Mouse (Mus musculus): ENCODE measurements around the gene Ccdc110. TPM values are rescaled to one million over a fixed set of nuclear protein-coding genes. Genes with fewer than 3 reads are reported as not detected.

The Ccdc110 gene
- not detected in 2 replicates for polyA plus RNA-seq (2012; ENCODE audit: insufficient read depth, insufficient read length, missing spikeins)

DNA sequence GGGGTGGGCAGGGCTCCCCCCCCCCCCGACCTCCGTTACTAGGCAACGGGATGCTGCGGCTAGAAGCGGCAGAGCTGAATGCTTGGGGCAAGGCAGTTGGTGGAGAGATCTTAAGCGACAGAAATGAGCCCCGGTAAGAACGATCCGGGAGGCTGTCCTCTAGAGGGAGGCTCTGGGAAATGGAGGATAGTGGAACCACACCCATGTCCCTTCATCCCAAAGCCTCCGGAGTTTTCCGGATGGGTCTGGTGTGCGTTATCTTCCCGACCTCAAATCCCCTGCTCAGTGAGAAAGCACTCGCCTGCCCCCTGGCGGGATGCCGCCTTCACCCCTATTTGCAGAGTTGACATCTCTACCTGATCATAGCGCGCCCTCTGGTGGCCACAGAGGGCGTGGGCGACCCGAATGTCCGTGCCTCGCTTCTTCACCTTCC is at the start of gene Ccdc110:
Gene Ccdc110 (plus strand): TSS at position 38 of the 433 bp plus-strand sequence.
- Histone ChIP-seq H3K4me3 (ENCODE audit: insufficient read depth, low read length) (no peak within 1 kb of the TSS), H3K4me1 (ENCODE audit: control insufficient read depth, insufficient read depth, low read length) (no peaks in the 10 kb centered on the region), H3K27ac (ENCODE audit: insufficient read depth, low read depth, low read length) (no peak within 1 kb of the TSS)
- TF ChIP-seq POLR2A (IDR thresholded peaks at IDR 0.05; ENCODE audit: borderline replicate concordance, low read depth, low read length), result no peak
- TF ChIP-seq CTCF (IDR thresholded peaks at IDR 0.05; ENCODE audit: low read depth, low read length), result peak; percentile 100

DNA sequence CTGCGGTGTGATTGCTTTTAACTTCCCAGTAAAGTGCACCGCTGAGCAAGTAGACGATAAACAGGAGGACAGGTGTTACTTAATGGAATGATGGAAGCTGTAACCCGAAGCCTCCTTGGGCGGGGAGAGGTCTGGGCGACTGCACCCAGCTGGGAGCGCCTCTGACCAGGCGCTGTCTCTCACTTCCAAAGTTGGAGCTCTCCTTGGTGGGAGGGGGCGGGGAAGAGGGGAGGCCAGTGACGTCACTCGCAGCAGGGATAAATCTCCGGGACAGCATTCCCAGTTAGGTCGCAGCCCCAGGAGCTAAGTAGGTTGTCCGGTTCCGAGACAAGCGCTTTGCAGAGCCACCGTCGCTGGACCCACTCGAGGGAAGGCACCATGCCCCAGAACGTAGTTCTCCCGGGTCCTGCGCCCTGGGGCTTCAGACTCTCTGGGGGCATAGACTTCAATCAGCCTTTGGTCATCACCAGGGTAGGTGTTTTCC is 49.2 kb upstream of the Ccdc110 start, which contains the start of gene Pdlim3:
Gene Pdlim3 (plus strand): TSS at position 260 of the 484 bp plus-strand sequence.
- Histone ChIP-seq H3K27ac (ENCODE audit: insufficient read depth, low read depth, low read length) (no peak within 1 kb of the TSS), H3K4me3 (ENCODE audit: insufficient read depth, low read length) (peak within 1 kb of the TSS; percentile 42), H3K4me1 (ENCODE audit: control insufficient read depth, insufficient read depth, low read length) (0 out of 2 replicates have a peak, but pooled peaks cover 2% of the 10 kb centered on the region)
- TF ChIP-seq CTCF (IDR thresholded peaks at IDR 0.05; ENCODE audit: low read depth, low read length) (no peak), POLR2A (IDR thresholded peaks at IDR 0.05; ENCODE audit: borderline replicate concordance, low read depth, low read length) (no peak)

- Histone ChIP-seq H3K4me3 (ENCODE audit: insufficient read depth, low read length) (no peak overlapping the region), H3K4me1 (ENCODE audit: control insufficient read depth, insufficient read depth, low read length) (no peaks in the 10 kb centered on the region), H3K27ac (ENCODE audit: insufficient read depth, low read depth, low read length) (no peak overlapping the region)
- TF ChIP-seq POLR2A (IDR thresholded peaks at IDR 0.05; ENCODE audit: borderline replicate concordance, low read depth, low read length), result no peak
- no peak for TF ChIP-seq CTCF (IDR thresholded peaks at IDR 0.05; ENCODE audit: low read depth, low read length)
Observed at GRCm38 (mm10) chr8:45885775-45886174, 48.6 kb upstream of the Ccdc110 start.

GRCm38 (mm10) chr8:45889737-45890136 is 44.7 kb upstream of the Ccdc110 start:
- no peak overlapping the region for H3K4me3 ChIP-seq (ENCODE audit: insufficient read depth, low read length)

GRCm38 (mm10) chr8:45896590-45896989 is 37.8 kb upstream of the Ccdc110 start:
- no peak overlapping the region for H3K4me3 ChIP-seq (ENCODE audit: insufficient read depth, low read length)
- H3K27ac ChIP-seq (ENCODE audit: insufficient read depth, low read depth, low read length), result no peak overlapping the region
- peaks cover 5% of the 10 kb centered on the region for H3K4me1 ChIP-seq (ENCODE audit: control insufficient read depth, insufficient read depth, low read length)
- no peak for TF ChIP-seq CTCF (IDR thresholded peaks at IDR 0.05; ENCODE audit: low read depth, low read length)
- no peak for TF ChIP-seq POLR2A (IDR thresholded peaks at IDR 0.05; ENCODE audit: borderline replicate concordance, low read depth, low read length)

More at GRCm38 (mm10) chr8:45889737-45890136, 44.7 kb upstream of the Ccdc110 start:
- H3K27ac ChIP-seq (ENCODE audit: insufficient read depth, low read depth, low read length), result no peak overlapping the region
- TF ChIP-seq POLR2A (IDR thresholded peaks at IDR 0.05; ENCODE audit: borderline replicate concordance, low read depth, low read length) (no peak), CTCF (IDR thresholded peaks at IDR 0.05; ENCODE audit: low read depth, low read length) (no peak)
- H3K4me1 ChIP-seq (ENCODE audit: control insufficient read depth, insufficient read depth, low read length), result no peaks in the 10 kb centered on the region

DNA sequence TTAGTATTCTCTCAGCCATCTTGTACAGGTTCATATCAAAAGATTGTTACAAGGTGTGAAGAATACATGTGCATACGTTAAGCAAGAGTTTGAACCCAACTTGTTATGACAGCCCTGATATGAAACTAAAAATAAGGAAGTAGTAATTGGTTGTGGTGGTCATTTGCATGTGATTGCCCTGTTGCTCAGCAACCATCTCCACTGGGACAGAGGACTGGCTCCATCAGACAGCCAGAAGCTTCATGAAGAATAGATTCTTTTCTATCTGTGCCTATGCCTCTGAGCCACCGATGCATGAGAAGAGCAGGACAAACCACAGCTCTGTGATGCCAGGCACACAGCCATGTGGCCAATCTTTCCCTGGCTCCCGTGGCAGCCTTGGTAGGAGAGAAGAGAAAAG is 34.6 kb upstream of the Ccdc110 start:
- Histone ChIP-seq H3K27ac (ENCODE audit: insufficient read depth, low read depth, low read length) (no peak overlapping the region), H3K4me3 (ENCODE audit: insufficient read depth, low read length) (no peak overlapping the region)

DNA sequence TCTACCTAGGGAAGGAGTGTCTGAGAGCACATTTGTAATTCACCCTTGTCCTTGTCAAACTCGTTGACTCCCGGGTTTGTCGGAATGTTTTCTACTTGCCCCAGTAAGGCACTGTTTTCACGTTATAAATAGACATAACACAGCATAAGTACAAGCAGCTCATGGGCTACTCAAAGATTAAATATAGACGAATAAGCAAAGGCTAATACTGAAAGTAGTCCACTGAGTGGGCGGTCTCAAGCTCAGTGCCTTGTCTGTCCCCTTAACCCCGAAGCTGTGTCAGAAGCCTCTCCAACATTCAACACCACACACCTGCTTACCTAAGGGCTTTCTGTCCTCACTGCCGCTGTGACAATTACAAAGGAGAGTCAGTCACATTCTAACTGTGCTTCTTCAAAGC is 32.8 kb upstream of the Ccdc110 start:
- Histone ChIP-seq H3K4me3 (ENCODE audit: insufficient read depth, low read length) (no peak overlapping the region), H3K4me1 (ENCODE audit: control insufficient read depth, insufficient read depth, low read length) (peaks cover 5% of the 10 kb centered on the region), H3K27ac (ENCODE audit: insufficient read depth, low read depth, low read length) (no peak overlapping the region)
- TF ChIP-seq CTCF (IDR thresholded peaks at IDR 0.05; ENCODE audit: low read depth, low read length) (no peak), POLR2A (IDR thresholded peaks at IDR 0.05; ENCODE audit: borderline replicate concordance, low read depth, low read length) (no peak)

More for the DNA sequence above, 34.6 kb upstream of the Ccdc110 start:
- H3K4me1 ChIP-seq (ENCODE audit: control insufficient read depth, insufficient read depth, low read length), result peaks cover 5% of the 10 kb centered on the region
- TF ChIP-seq POLR2A (IDR thresholded peaks at IDR 0.05; ENCODE audit: borderline replicate concordance, low read depth, low read length) (no peak), CTCF (IDR thresholded peaks at IDR 0.05; ENCODE audit: low read depth, low read length) (no peak)

GRCm38 (mm10) chr8:45903659-45904058 is 30.8 kb upstream of the Ccdc110 start:
- TF ChIP-seq CTCF (IDR thresholded peaks at IDR 0.05; ENCODE audit: low read depth, low read length), result no peak
- H3K4me3 ChIP-seq (ENCODE audit: insufficient read depth, low read length), result no peak overlapping the region
- H3K27ac ChIP-seq (ENCODE audit: insufficient read depth, low read depth, low read length), result no peak overlapping the region
- H3K4me1 ChIP-seq (ENCODE audit: control insufficient read depth, insufficient read depth, low read length), result peaks cover 5% of the 10 kb centered on the region

GRCm38 (mm10) chr8:45905591-45906250 is 28.7 kb upstream of the Ccdc110 start:
- H3K27ac ChIP-seq (ENCODE audit: insufficient read depth, low read depth, low read length), result no peak overlapping the region
- TF ChIP-seq CTCF (IDR thresholded peaks at IDR 0.05; ENCODE audit: low read depth, low read length) (no peak), POLR2A (IDR thresholded peaks at IDR 0.05; ENCODE audit: borderline replicate concordance, low read depth, low read length) (no peak)
- H3K4me3 ChIP-seq (ENCODE audit: insufficient read depth, low read length), result no peak overlapping the region
- peaks cover under 1% of the 10 kb centered on the region; the same call in 1 of the 2 replicates for H3K4me1 ChIP-seq (ENCODE audit: control insufficient read depth, insufficient read depth, low read length)

DNA sequence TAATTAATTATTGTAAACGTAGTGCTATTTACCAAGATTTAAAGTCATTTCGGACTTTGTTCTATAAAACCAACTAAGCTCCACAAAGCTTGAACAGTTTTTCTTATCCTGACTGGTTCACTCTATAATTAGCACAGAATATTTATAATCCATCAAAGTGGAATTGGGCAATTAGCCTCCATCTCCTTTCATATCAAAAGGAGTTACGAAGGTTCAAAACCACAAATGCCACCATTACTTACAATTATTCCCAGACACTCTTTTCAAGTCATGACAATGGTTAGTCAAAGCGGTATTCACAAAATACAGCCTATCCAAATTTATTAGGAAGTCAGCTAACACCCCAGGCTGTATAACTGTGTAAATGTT is 28.2 kb upstream of the Ccdc110 start:
- no peak for TF ChIP-seq POLR2A (IDR thresholded peaks at IDR 0.05; ENCODE audit: borderline replicate concordance, low read depth, low read length)
- no peak for TF ChIP-seq CTCF (IDR thresholded peaks at IDR 0.05; ENCODE audit: low read depth, low read length)
- Histone ChIP-seq H3K4me1 (ENCODE audit: control insufficient read depth, insufficient read depth, low read length) (no peaks in the 10 kb centered on the region), H3K27ac (ENCODE audit: insufficient read depth, low read depth, low read length) (no peak overlapping the region), H3K4me3 (ENCODE audit: insufficient read depth, low read length) (no peak overlapping the region)

All from bone marrow macrophage, adult 2 months (primary cell).